Mouse (Mus musculus): Measurements from ENCODE around the gene Ntn1. TPM values are rescaled to one million over a fixed set of nuclear protein-coding genes. Genes with fewer than 3 reads are reported as not detected.
A peak's percentile ranks its signal among the peaks of the same experiment; 100 is the strongest.

Gene Ntn1
- polyA plus RNA-seq, 1 experiment from 2014 or later, result 12.5 TPM

DNA sequence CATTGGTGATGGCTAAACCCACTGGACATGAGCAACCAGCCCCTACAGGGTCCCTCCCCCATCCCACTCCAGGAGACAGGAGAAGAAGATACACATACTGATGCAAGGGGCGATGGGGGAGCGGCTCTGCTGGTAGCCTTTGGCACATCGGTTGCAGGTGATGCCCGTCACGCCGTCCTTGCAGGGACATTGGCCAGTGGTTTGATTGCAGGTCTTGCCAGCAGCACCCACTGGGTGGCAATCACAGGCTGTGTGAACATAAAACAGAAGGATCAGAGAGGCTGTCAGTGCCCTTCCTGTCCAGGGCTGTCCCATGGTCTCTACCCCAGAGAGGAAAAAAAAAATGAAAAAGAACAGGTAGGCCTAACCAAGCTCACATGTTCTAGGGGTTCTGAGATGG is 140.2 kb downstream of the Ntn1 start:
- Histone ChIP-seq H3K4me3 (replicated peaks) (no peak overlapping the region), H3K36me3 (no peaks in the 10 kb centered on the region), H3K4me1 (peaks cover 6% of the 10 kb centered on the region; the same call in 1 of the 2 replicates), H3K9ac (no peak overlapping the region), H3K27ac (replicated peaks) (no peak overlapping the region), H3K4me2 (replicated peaks) (no peak overlapping the region), H3K27me3 (no peaks in the 10 kb centered on the region), H3K9me3 (replicated peaks) (no peaks in the 10 kb centered on the region)
- no peak for ATAC-seq (ENCODE audit: insufficient number of reproducible peaks, low FRiP score, low TSS enrichment, low read depth)
- 93% methylated on average over 6 of the region's 6 CpGs for WGBS

DNA sequence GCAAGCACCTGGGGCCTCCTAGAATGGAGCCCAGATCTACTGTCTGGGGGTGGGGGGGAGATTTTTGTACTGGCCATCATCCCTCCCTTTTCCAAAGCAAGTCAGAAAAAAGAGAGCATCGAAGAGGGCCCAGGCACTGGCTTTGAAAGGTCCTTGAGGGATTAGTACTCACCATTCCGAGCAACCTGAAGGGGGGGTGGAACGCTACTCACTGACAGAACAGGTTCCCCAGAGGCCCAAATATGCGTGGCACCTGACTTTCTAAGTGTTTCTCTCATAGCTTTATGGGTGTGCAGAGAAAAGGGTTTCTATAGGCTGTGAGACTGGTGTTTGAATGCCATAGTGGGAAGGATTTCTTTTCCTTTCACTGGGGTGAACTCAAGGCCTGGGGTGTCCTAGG is 142.1 kb downstream of the Ntn1 start:
- no peaks in the 10 kb centered on the region for H3K27me3 ChIP-seq
- ATAC-seq (ENCODE audit: insufficient number of reproducible peaks, low FRiP score, low TSS enrichment, low read depth), result no peak

DNA sequence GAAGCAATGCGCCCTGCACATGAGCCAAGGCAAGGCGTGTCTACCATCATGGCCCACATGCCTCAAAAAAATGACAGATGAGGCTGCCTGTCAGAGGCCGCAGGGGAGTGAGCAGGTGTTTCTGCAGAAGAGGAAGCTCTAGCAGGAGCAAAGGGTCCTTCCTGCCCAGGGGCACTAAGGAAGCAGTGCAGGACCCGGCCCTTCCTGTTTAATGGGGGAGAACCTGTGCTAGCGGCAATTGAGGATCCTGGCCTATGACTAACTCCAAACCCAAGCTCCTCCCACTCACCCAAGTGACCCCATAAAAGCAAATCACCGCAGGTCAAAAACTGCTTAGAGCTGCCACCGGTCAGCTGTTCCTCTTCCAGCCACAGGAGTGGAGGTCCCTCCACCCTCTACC is 147.1 kb downstream of the Ntn1 start:
- Histone ChIP-seq H3K27me3 (no peaks in the 10 kb centered on the region), H3K9me3 (replicated peaks) (no peaks in the 10 kb centered on the region), H3K4me3 (replicated peaks) (no peak overlapping the region), H3K4me2 (replicated peaks) (no peak overlapping the region), H3K36me3 (no peaks in the 10 kb centered on the region), H3K9ac (no peak overlapping the region), H3K4me1 (peaks cover 6% of the 10 kb centered on the region), H3K27ac (replicated peaks) (no peak overlapping the region)
- ATAC-seq (ENCODE audit: insufficient number of reproducible peaks, low FRiP score, low TSS enrichment, low read depth), result no peak
- 79% methylated on average over 7 of the region's 7 CpGs for WGBS

More for the DNA sequence above, 142.1 kb downstream of the Ntn1 start:
- no peak overlapping the region for H3K27ac ChIP-seq (replicated peaks)
- peaks cover 6% of the 10 kb centered on the region; the same call in 1 of the 2 replicates for H3K4me1 ChIP-seq
- H3K9ac ChIP-seq, result no peak overlapping the region
- no peaks in the 10 kb centered on the region for H3K9me3 ChIP-seq (replicated peaks)
- H3K4me2 ChIP-seq (replicated peaks), result no peak overlapping the region
- WGBS, result 72% methylated on average over 4 of the region's 4 CpGs
- H3K36me3 ChIP-seq, result no peaks in the 10 kb centered on the region
- H3K4me3 ChIP-seq (replicated peaks), result no peak overlapping the region

DNA sequence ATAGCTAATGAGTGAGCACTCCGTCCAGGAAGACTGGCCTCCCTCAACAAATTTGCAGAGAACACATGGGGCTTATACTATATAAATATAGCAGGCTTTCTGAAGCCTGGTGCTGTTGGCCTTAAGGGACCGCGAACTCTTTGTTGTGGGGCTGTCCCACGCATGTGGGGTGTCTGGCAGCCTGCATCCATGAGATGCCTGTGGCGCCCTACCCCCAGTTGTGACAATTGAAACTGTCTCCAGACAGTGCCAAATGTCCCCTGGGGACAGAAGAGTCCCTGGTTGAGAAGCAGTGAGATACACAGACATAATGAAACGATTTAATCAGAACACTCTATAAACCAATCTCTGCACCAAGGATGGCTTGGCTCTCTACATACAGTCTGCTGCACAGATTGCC is 150.5 kb downstream of the Ntn1 start:
- Histone ChIP-seq H3K4me2 (replicated peaks) (no peak overlapping the region), H3K36me3 (no peaks in the 10 kb centered on the region), H3K9me3 (replicated peaks) (no peaks in the 10 kb centered on the region), H3K4me3 (replicated peaks) (no peak overlapping the region), H3K27me3 (no peaks in the 10 kb centered on the region), H3K4me1 (peaks cover 6% of the 10 kb centered on the region), H3K9ac (no peak overlapping the region), H3K27ac (replicated peaks) (no peak overlapping the region)
- peak; percentile 69 for ATAC-seq (ENCODE audit: insufficient number of reproducible peaks, low FRiP score, low TSS enrichment, low read depth)
- 42% methylated on average over 6 of the region's 6 CpGs for WGBS

- Histone ChIP-seq H3K27ac (replicated peaks) (no peak overlapping the region), H3K27me3 (no peaks in the 10 kb centered on the region), H3K4me2 (replicated peaks) (no peak overlapping the region), H3K9me3 (replicated peaks) (no peaks in the 10 kb centered on the region), H3K4me1 (peaks cover 6% of the 10 kb centered on the region), H3K4me3 (replicated peaks) (no peak overlapping the region), H3K9ac (no peak overlapping the region), H3K36me3 (no peaks in the 10 kb centered on the region)
- ATAC-seq (ENCODE audit: insufficient number of reproducible peaks, low FRiP score, low TSS enrichment, low read depth), result no peak
- WGBS, result 36% methylated on average over 6 of the region's 6 CpGs
These were observed 152.7 kb downstream of the Ntn1 start for GRCm38 (mm10) chr11:68247897-68248296.

- no peaks in the 10 kb centered on the region for H3K9me3 ChIP-seq (replicated peaks)
- H3K4me1 ChIP-seq, result peaks cover under 1% of the 10 kb centered on the region
- no peak overlapping the region for H3K4me2 ChIP-seq (replicated peaks)
- H3K27me3 ChIP-seq, result no peaks in the 10 kb centered on the region
- no peak overlapping the region for H3K9ac ChIP-seq
- no peak for ATAC-seq (ENCODE audit: insufficient number of reproducible peaks, low FRiP score, low TSS enrichment, low read depth)
- 73% methylated on average over 5 of the region's 5 CpGs for WGBS
- no peaks in the 10 kb centered on the region for H3K36me3 ChIP-seq
- no peak overlapping the region; the same call in 1 of the 2 replicates for H3K27ac ChIP-seq (replicated peaks)
- no peak overlapping the region for H3K4me3 ChIP-seq (replicated peaks)
These were observed 155.7 kb downstream of the Ntn1 start for GRCm38 (mm10) chr11:68244992-68245261.

DNA sequence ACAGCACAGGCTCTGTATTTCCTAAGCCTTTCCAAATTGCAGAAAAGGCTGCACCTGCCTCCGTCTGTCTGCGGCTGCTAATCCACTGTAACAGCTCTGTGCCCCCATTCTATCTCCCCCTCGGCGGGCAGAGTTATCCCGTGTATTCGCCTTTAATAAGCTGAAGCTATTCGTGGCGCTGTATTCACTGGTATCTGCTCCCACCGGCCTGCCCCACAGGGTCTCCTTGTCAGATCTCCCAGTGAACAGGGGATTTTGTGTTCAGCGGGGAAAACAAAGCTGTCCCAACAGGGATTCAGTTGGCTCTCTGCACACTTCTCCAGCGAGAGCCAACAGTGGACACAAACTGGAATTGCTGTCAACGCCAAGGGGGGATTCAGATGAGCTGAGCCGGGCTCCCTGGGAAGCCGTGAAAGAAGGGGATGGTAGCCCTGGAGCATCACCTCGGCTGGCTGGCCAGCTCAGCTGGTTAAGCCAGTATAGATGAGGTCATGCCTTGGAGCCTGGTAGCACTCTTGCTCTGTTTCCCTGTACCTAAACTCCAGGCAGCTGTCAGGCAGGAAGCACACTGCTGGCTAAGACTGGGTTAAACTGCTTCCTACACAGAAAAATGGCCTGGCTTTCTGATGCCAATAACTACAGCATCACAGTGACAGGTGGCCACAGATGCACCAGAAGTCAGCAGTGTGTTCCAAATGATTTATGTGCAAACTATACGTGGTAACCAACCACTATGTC is 156.2 kb downstream of the Ntn1 start:
- ATAC-seq (ENCODE audit: insufficient number of reproducible peaks, low FRiP score, low TSS enrichment, low read depth), result peak; percentile 47; the same call in 1 of the 2 replicates
- no peak overlapping the region for H3K4me2 ChIP-seq (replicated peaks)
- no peak overlapping the region for H3K9ac ChIP-seq
- H3K36me3 ChIP-seq, result no peaks in the 10 kb centered on the region
- H3K27me3 ChIP-seq, result no peaks in the 10 kb centered on the region
- no peaks in the 10 kb centered on the region for H3K9me3 ChIP-seq (replicated peaks)
- no peak overlapping the region for H3K4me3 ChIP-seq (replicated peaks)
- WGBS, result 59% methylated on average over 16 of the region's 16 CpGs
- no peaks in the 10 kb centered on the region for H3K4me1 ChIP-seq
- H3K27ac ChIP-seq (replicated peaks), result no peak overlapping the region; the same call in 1 of the 2 replicates

DNA sequence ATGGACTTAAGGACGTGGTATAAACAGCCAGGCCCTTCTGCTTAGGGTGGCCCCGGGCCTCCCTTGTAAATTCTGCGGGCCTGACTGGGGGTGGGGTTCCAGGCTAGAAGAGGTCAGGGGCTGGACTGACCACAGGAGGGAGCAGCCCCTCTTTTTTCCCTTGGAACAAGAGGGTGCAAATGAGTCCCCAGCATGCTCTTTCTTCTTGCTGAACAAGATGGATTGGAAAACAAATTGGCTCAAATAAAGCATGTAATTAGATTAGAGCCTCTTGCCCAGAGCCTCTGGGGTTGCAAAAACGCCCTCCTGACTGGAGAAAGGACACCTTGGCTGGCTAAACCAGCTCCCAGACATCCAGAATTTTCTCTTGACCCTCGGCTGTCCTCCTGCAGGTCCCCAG is 160.9 kb downstream of the Ntn1 start:
- H3K36me3 ChIP-seq, result no peaks in the 10 kb centered on the region
- ATAC-seq (ENCODE audit: insufficient number of reproducible peaks, low FRiP score, low TSS enrichment, low read depth), result no peak
- no peak overlapping the region for H3K4me3 ChIP-seq (replicated peaks)
- H3K27ac ChIP-seq (replicated peaks), result no peak overlapping the region
- H3K27me3 ChIP-seq, result no peaks in the 10 kb centered on the region
- 34% methylated on average over 5 of the region's 5 CpGs for WGBS
- H3K4me1 ChIP-seq, result no peaks in the 10 kb centered on the region
- no peaks in the 10 kb centered on the region for H3K9me3 ChIP-seq (replicated peaks)
- H3K4me2 ChIP-seq (replicated peaks), result no peak overlapping the region
- H3K9ac ChIP-seq, result no peak overlapping the region

DNA sequence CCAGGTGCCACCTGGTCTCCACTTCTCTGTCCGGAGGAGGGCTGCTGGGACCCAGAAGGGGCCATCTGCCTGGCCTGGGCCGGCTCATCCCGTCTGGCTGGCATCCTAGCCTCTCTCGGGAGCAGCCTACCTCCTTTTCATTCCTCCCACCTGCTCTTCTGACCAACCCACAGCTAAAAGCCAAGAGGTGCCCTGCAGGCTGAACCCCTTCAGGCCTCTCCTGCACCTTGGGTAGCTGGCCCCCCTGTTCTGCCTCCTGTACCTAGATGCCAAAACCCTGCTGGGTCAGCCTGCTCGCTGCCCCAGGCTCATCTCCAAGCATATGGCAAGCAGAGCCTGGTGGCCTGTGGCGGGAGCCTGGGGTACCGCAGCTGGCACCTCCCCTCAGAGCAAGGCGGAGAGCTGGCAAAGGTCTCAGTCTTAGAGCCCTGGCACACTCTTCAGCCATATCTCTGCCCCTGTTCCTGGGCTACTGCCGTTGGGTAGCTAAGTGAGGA is 167.1 kb downstream of the Ntn1 start:
- H3K4me2 ChIP-seq (replicated peaks), result no peak overlapping the region
- no peaks in the 10 kb centered on the region for H3K36me3 ChIP-seq
- no peak overlapping the region for H3K9ac ChIP-seq
- H3K4me3 ChIP-seq (replicated peaks), result no peak overlapping the region
- H3K27ac ChIP-seq (replicated peaks), result peak overlapping the region; percentile 44; the same call in 1 of the 2 replicates
- no peak for ATAC-seq (ENCODE audit: insufficient number of reproducible peaks, low FRiP score, low TSS enrichment, low read depth)
- WGBS, result 74% methylated on average over 9 of the region's 9 CpGs
- H3K4me1 ChIP-seq, result peaks cover 22% of the 10 kb centered on the region
- no peaks in the 10 kb centered on the region for H3K9me3 ChIP-seq (replicated peaks)
- no peaks in the 10 kb centered on the region for H3K27me3 ChIP-seq

GRCm38 (mm10) chr11:68231558-68231957 is 169.1 kb downstream of the Ntn1 start:
- 97% methylated on average over 5 of the region's 5 CpGs for WGBS
- Histone ChIP-seq H3K9ac (no peak overlapping the region), H3K4me3 (replicated peaks) (no peak overlapping the region), H3K9me3 (replicated peaks) (no peaks in the 10 kb centered on the region), H3K4me1 (peaks cover 25% of the 10 kb centered on the region), H3K36me3 (no peaks in the 10 kb centered on the region), H3K4me2 (replicated peaks) (no peak overlapping the region), H3K27ac (replicated peaks) (no peak overlapping the region), H3K27me3 (no peaks in the 10 kb centered on the region)
- no peak for ATAC-seq (ENCODE audit: insufficient number of reproducible peaks, low FRiP score, low TSS enrichment, low read depth)

DNA sequence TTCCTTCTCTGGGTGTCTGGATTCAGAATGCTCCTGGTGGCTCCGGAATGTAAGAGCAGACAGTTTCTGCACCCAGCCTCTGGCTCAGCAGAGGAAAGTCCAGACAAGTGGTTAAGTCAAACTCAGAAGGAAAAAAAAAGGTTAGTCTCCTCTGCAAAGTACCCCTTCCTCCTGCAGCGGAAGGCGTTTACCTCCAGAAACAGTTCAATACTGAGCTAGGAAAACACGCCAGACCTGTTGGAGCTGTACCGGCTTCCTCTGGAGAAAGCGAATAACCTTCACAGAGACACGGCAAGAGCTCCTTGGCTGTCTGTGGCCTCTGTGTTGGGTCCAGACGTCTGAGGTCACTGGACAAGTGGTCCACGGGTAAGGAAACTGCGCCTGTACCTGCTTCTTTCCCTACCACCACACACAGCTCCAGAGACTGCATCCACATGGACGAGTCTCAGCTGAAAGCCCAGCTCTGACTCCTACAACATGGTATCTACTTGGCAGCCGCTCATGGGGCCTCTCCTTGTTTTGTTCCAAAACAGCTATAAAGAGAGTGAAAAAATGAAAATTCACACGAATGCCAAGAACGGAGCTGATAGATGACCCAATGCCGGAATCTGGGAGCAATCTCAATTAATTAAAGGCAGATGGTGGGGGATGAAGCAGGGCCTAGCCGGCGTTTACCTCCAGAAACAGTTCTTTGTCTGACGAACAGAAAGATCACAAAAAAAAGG is 171.5 kb downstream of the Ntn1 start:
- no peak for ATAC-seq (ENCODE audit: insufficient number of reproducible peaks, low FRiP score, low TSS enrichment, low read depth)
- H3K4me1 ChIP-seq, result peaks cover 25% of the 10 kb centered on the region
- no peaks in the 10 kb centered on the region for H3K27me3 ChIP-seq
- no peak overlapping the region; the same call in 1 of the 2 replicates for H3K4me2 ChIP-seq (replicated peaks)
- no peak overlapping the region for H3K4me3 ChIP-seq (replicated peaks)
- no peaks in the 10 kb centered on the region for H3K36me3 ChIP-seq
- no peaks in the 10 kb centered on the region for H3K9me3 ChIP-seq (replicated peaks)
- H3K9ac ChIP-seq, result no peak overlapping the region
- 33% methylated on average over 18 of the region's 18 CpGs for WGBS
- peak overlapping the region; percentile 75 for H3K27ac ChIP-seq (replicated peaks)
